In the genomic region with DNA sequence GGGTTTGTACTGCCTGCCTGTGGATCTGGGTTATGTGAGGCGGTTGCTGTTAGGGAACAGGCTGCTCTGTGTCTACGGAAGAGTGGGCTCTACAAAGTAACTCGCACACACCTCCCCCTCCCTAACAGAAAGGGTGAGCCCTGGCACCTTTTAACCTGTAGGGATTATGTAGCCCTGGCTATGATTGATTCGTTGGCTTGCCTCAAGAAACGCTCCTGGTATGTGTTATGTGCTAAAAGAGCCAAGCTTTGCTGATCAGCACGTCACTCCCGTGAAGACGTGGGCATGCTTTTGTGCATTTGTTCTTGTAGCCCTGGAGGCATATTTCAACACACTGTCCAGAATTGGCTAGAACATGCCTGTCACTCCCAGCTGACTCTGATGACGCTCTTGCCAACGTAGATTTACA, we compare ENCODE assay signal across 8 mouse cellular contexts.
A peak's percentile ranks its signal among the peaks of the same experiment; 100 is the strongest.
DNase-seq lines count a peak whose midpoint lies in the region; ATAC-seq and TF ChIP-seq lines count a peak whose summit lies in the region.

No protein-coding gene starts in this region.

- H3K4me2 ChIP-seq in hindbrain, embryonic 12.5 days (replicated peaks) = no peak overlapping the region
- H3K4me2 ChIP-seq in hindbrain, embryonic 11.5 days (replicated peaks; ENCODE audit: low read depth, low read length) = no peak overlapping the region
- peak overlapping the region; percentile 33; the same call in 1 of the 2 replicates for H3K4me2 ChIP-seq in lung, embryonic 15.5 days

- H3K4me1 ChIP-seq in hindbrain, embryonic 12.5 days = peaks cover 8% of the 10 kb centered on the region; the same call in 1 of the 2 replicates
- H3K4me1 ChIP-seq in hindbrain, embryonic 11.5 days (replicated peaks; ENCODE audit: control insufficient read depth, insufficient read depth, low read length) = no peaks in the 10 kb centered on the region
- peaks cover 8% of the 10 kb centered on the region for H3K4me1 ChIP-seq in cortical plate, adult 2 months (ENCODE audit: control insufficient read depth, insufficient read depth, low read length)
- peaks cover 9% of the 10 kb centered on the region; the same call in 1 of the 2 replicates for H3K4me1 ChIP-seq in lung, embryonic 15.5 days

- 58% methylated on average over 10 of the region's 10 CpGs for WGBS in hindbrain, embryonic 12.5 days
- 57% methylated on average over 10 of the region's 10 CpGs for WGBS in hindbrain, embryonic 11.5 days
- 38% methylated on average over 10 of the region's 10 CpGs for WGBS in lung, embryonic 15.5 days

- no peaks in the 10 kb centered on the region for H3K36me3 ChIP-seq in hindbrain, embryonic 12.5 days
- no peaks in the 10 kb centered on the region for H3K36me3 ChIP-seq in hindbrain, embryonic 11.5 days (ENCODE audit: control insufficient read depth, insufficient read depth, low read length)
- no peaks in the 10 kb centered on the region for H3K36me3 ChIP-seq in lung, embryonic 15.5 days

- H3K9me3 ChIP-seq in hindbrain, embryonic 12.5 days (replicated peaks) = peaks cover 11% of the 10 kb centered on the region; the same call in 1 of the 2 replicates
- no peaks in the 10 kb centered on the region; the same call in 1 of the 2 replicates for H3K9me3 ChIP-seq in hindbrain, embryonic 11.5 days (ENCODE audit: control insufficient read depth, low read length)
- H3K9me3 ChIP-seq in lung, embryonic 15.5 days = no peaks in the 10 kb centered on the region; the same call in 1 of the 2 replicates

- no peak for ATAC-seq in hindbrain, embryonic 12.5 days (ENCODE audit: low FRiP score)
- ATAC-seq in hindbrain, embryonic 11.5 days (ENCODE audit: low FRiP score) = no peak
- peak; percentile 65; the same call in 1 of the 2 replicates for ATAC-seq in lung, embryonic 15.5 days (ENCODE audit: borderline replicate concordance, extremely low read depth, low FRiP score, low TSS enrichment)

- TF ChIP-seq POLR2A in cortical plate, adult 2 months (IDR thresholded peaks at IDR 0.05; ENCODE audit: extremely low read depth, insufficient read depth, low read length) = no peak

- no peak for DNase-seq in hindbrain, embryonic 11.5 days (ENCODE audit: low spot score)
- DNase-seq in NIH3T3 (ENCODE audit: low read depth) = peak; percentile 75
- no peak for DNase-seq in urinary bladder, postnatal 25 days (ENCODE audit: low spot score)
- no peak for DNase-seq in layer of hippocampus, adult 9-10 months (ENCODE audit: low spot score)
- no peak for DNase-seq in spleen, postnatal 36 days (ENCODE audit: low spot score in 2 of 2)

- H3K27me3 ChIP-seq in hindbrain, embryonic 12.5 days = no peaks in the 10 kb centered on the region
- no peaks in the 10 kb centered on the region for H3K27me3 ChIP-seq in hindbrain, embryonic 11.5 days (ENCODE audit: control insufficient read depth, insufficient read depth, low read length)
- H3K27me3 ChIP-seq in lung, embryonic 15.5 days = no peaks in the 10 kb centered on the region

- H3K27ac ChIP-seq in hindbrain, embryonic 12.5 days = 0 out of 2 replicates have a peak overlapping the region, but pooled peaks have one; percentile 30
- H3K27ac ChIP-seq in hindbrain, embryonic 11.5 days (ENCODE audit: low read depth, low read length) = no peak overlapping the region
- H3K27ac ChIP-seq in cortical plate, adult 2 months (ENCODE audit: insufficient read depth, low read length) = 0 out of 2 replicates have a peak overlapping the region, but pooled peaks have one; percentile 10
- H3K27ac ChIP-seq in lung, embryonic 15.5 days = no peak overlapping the region

- no peak overlapping the region for H3K9ac ChIP-seq in hindbrain, embryonic 12.5 days
- H3K9ac ChIP-seq in hindbrain, embryonic 11.5 days (ENCODE audit: low read depth, low read length) = no peak overlapping the region
- H3K9ac ChIP-seq in lung, embryonic 15.5 days = no peak overlapping the region

- no peak for TF ChIP-seq CTCF in cortical plate, adult 2 months (IDR thresholded peaks at IDR 0.05; ENCODE audit: extremely low read depth, insufficient read depth, low read length)

- H3K4me3 ChIP-seq in hindbrain, embryonic 12.5 days = no peak overlapping the region
- H3K4me3 ChIP-seq in hindbrain, embryonic 11.5 days (ENCODE audit: low read depth, low read length) = no peak overlapping the region
- peak overlapping the region; percentile 18 for H3K4me3 ChIP-seq in cortical plate, adult 2 months (ENCODE audit: insufficient read depth, low read length)
- H3K4me3 ChIP-seq in lung, embryonic 15.5 days = no peak overlapping the region

Comparison
In these comparisons a context has a peak if more than half of its experiments do, and no peak if none do; other contexts are left out.
1. H3K27ac ChIP-seq: peak in hindbrain, embryonic 12.5 days (single experiment) and cortical plate, adult 2 months (single experiment); none in hindbrain, embryonic 11.5 days (single experiment) and lung, embryonic 15.5 days (single experiment).